Mouse (Mus musculus) cerebellum, adult 2 months (tissue): ENCODE data around the gene Rsg1. TPM values are rescaled to one million over a fixed set of nuclear protein-coding genes. Genes with fewer than 3 reads are reported as not detected.
A peak's percentile ranks its signal among the peaks of the same experiment; 100 is the strongest.

Experiments
- DNase-seq, 2 experiments: peaks; one replicate each; pipeline ENCODE4 v3.0.0; 2021
- H3K27ac ChIP-seq: fragments of 200-500 bp; 2 replicates; pipeline ENCODE4 v1.5.1; 2012; ENCODE audit warnings: low read length, control low read depth, inconsistent platforms; ENCODE audit not compliant: insufficient read depth
- H3K27me3 ChIP-seq: fragments of 200-500 bp; 2 replicates; pipeline ENCODE4 v1.6.1; 2012; ENCODE audit warnings: inconsistent platforms, mild to moderate bottlenecking, low read length, moderate library complexity; ENCODE audit not compliant: control insufficient read depth, insufficient read depth
- H3K4me1 ChIP-seq: fragments of 200-500 bp; 2 replicates; pipeline ENCODE4 v1.6.1; 2011; ENCODE audit warnings: low read length; ENCODE audit not compliant: control insufficient read depth, insufficient read depth
- H3K4me3 ChIP-seq: fragments of 200-500 bp; replicated peaks from 2 replicates; pipeline ENCODE3; 2011; ENCODE audit warnings: mild to moderate bottlenecking, low read depth, low read length, control low read depth; ENCODE audit not compliant: insufficient read depth
- CTCF ChIP-seq: fragments of 200-500 bp; IDR thresholded peaks from 2 replicates; pipeline ENCODE4 v1.5.1; 2011; ENCODE audit warnings: low read depth, mild to moderate bottlenecking, control low read depth, low read length, moderate library complexity, borderline replicate concordance; ENCODE audit not compliant: insufficient read depth
- POLR2A ChIP-seq: fragments of 200-500 bp; IDR thresholded peaks from 2 replicates; pipeline ENCODE4 v1.6.1; 2011; ENCODE audit warnings: low read length, control low read depth, borderline replicate concordance; ENCODE audit not compliant: insufficient read depth
- WGBS: fragments of 180-500 bp; shearing (Covaris S2); methylation state at CpG from one replicate; pipeline ENCODE4 v1.1.7; 2018; 5-methylcytosine and 5-hydroxymethylcytosine counted together
- polyA plus RNA-seq: library from polyadenylated mRNA; depleted of rRNA; stranded (reverse); fragments of >200 nt; gene quantifications from 2 replicates; pipeline ENCODE4 v1.2.3, GENCODE M21; 2012; rRNA removed

Gene Rsg1
- polyA plus RNA-seq: 4.7 and 6.8 TPM in 2 replicates

- peak; percentile 93 to 96 for DNase-seq
- Histone ChIP-seq H3K27me3 (no peaks in the 10 kb centered on the region), H3K4me1 (peaks cover 8% of the 10 kb centered on the region; the same call in 1 of the 2 replicates), H3K4me3 (peak within 1 kb of the TSS; percentile 81), H3K27ac (peak within 1 kb of the TSS; percentile 58)
- TF ChIP-seq POLR2A: peak; percentile 76; the same call in 1 of the 2 replicates
- TF ChIP-seq CTCF: no peak
- 0% methylated on average over 24 of the region's 24 CpGs for WGBS
These were observed at the start of gene Rsg1 for GRCm38 (mm10) chr4:141213770-141214336. TSS of gene Rsg1 (plus strand) at chr4:141213956.

GRCm38 (mm10) chr4:141165744-141166292, 47.9 kb upstream of the Rsg1 start:
- Histone ChIP-seq H3K4me3 (no peak overlapping the region), H3K27ac (no peak overlapping the region), H3K4me1 (no peaks in the 10 kb centered on the region; the same call in none of the 2 replicates), H3K27me3 (no peaks in the 10 kb centered on the region)
- TF ChIP-seq CTCF (no peak), POLR2A (no peak)
- DNase-seq: no peak
- 42% methylated on average over 8 of the region's 8 CpGs for WGBS

DNA sequence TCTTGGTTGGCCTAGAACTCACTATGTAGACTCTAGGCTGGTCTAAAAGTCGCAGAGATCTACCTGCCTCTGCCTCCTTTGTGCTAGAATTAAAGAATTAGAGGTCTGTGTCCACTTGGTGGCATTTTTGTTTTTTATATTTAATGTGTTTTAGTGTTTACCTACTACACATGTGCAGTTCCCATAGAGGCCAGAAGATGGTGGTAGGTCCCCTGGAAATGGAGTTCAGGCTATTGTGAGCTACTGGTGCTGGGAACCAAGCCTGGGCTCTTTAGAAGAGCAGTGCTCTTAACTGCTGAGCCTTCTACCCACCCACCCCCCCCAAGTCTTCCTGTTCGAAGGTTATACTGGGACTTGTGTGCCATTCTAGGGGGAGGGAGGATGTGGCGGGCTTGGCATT, 46.6 kb upstream of the Rsg1 start:
- no peak overlapping the region for H3K27ac ChIP-seq
- TF ChIP-seq POLR2A (no peak), CTCF (no peak)
- no peaks in the 10 kb centered on the region for H3K27me3 ChIP-seq
- WGBS: 94% methylated on average over 3 of the region's 3 CpGs
- no peaks in the 10 kb centered on the region; the same call in none of the 2 replicates for H3K4me1 ChIP-seq
- no peak for DNase-seq
- H3K4me3 ChIP-seq: no peak overlapping the region

GRCm38 (mm10) chr4:141172121-141172520, 41.6 kb upstream of the Rsg1 start:
- Histone ChIP-seq H3K4me3 (no peak overlapping the region), H3K27ac (no peak overlapping the region), H3K4me1 (no peaks in the 10 kb centered on the region), H3K27me3 (no peaks in the 10 kb centered on the region)
- no peak for TF ChIP-seq POLR2A
- no peak for TF ChIP-seq CTCF
- WGBS: 86% methylated on average over 8 of the region's 8 CpGs
- DNase-seq: no peak

DNA sequence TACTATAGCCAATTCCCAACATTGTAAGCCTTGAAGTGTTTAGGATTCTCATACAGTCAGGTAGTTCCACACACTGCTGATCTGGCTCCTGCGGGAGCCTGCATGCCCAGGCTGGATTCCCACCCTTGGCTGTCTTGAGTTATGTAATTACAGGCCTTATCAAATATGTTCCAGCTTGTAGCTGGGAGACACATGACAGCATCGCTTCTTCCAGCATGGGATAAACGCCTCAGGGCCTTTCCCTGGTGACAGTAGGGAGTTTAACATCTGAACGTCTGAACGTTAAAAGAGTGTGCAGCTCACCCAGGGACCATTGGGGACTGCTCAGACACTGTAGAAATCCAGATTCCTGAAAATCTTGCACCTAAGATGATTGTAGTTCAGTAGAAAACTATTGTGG, 38.0 kb upstream of the Rsg1 start:
- WGBS: 57% methylated on average over 5 of the region's 5 CpGs
- TF ChIP-seq CTCF (no peak), POLR2A (no peak)
- H3K4me1 ChIP-seq: no peaks in the 10 kb centered on the region
- H3K27ac ChIP-seq: no peak overlapping the region
- H3K4me3 ChIP-seq: no peak overlapping the region
- H3K27me3 ChIP-seq: no peaks in the 10 kb centered on the region
- no peak for DNase-seq

DNA sequence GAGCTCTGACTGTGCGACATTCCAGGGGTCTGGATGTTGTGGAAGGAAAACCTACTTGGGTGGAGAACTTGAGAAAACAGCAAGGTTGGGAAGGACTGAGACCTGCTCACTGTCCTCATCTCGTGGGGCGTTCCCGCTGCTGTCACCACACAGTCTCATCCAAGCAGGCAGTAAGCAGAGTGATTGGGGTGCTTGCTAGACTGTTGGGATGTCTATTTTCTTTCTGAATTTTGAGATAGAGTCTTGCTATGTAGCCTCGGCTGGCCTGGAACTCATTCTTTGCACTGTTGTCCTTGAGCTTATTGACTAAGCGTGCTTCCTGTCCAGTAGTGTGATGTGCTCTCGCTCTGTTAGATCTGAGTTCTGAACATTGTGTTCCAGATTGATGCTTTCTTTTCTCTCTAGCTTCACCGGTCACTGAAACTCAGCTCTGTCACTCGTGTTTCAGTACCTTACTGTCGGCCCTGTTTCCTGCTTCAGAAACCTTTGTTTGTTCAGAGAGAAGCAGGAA, 37.4 kb upstream of the Rsg1 start:
- H3K27ac ChIP-seq: no peak overlapping the region; the same call in 1 of the 2 replicates
- TF ChIP-seq POLR2A: no peak
- no peak for TF ChIP-seq CTCF
- 83% methylated on average over 10 of the region's 10 CpGs for WGBS
- no peak overlapping the region for H3K4me3 ChIP-seq
- no peaks in the 10 kb centered on the region for H3K27me3 ChIP-seq
- no peaks in the 10 kb centered on the region for H3K4me1 ChIP-seq
- no peak for DNase-seq

DNA sequence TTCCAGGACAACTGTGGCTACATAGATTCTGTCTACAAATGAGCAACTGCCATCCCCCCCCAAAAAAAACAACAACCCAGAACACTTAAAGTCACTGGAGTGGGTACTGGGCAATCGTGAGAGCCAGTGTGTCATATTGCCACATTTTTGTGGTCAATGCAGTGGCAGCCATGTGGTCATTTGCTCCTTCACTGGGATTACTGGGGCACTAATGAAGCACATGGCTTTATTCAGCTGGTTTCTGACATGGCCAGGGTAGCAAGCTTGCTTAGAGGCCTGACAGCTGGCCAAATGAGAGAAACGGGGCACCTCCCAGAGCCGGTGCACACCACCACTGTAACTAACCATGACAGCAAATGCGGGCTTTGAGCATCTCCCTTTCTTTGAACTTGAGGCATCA, 35.3 kb upstream of the Rsg1 start:
- WGBS: 39% methylated on average over 4 of the region's 4 CpGs
- no peak overlapping the region for H3K27ac ChIP-seq
- H3K4me1 ChIP-seq: no peaks in the 10 kb centered on the region
- DNase-seq: no peak
- no peak overlapping the region for H3K4me3 ChIP-seq
- TF ChIP-seq CTCF: no peak
- TF ChIP-seq POLR2A: no peak
- H3K27me3 ChIP-seq: no peaks in the 10 kb centered on the region

DNA sequence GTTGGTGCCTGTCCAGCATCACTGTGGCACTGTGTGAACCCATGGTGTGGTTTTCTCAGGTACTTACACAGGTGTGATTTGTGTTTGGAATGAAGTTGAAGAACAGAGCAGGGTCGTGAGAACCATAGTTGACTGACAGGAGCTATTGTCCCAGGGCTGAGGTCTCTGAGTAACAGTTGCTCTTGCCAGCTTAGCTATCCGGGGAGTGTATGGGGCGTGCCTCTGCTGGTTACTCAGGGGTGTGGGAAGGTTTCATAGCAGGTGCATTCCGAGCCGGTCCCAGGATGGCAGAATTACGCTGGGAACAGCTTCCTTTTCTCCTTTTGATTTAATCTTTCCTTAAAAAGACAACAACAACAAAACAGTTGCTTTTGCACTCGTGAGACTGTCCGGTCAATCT, 32.9 kb upstream of the Rsg1 start:
- H3K4me3 ChIP-seq: no peak overlapping the region
- TF ChIP-seq POLR2A (no peak), CTCF (no peak)
- WGBS: 66% methylated on average over 8 of the region's 8 CpGs
- no peaks in the 10 kb centered on the region for H3K27me3 ChIP-seq
- DNase-seq: no peak
- H3K4me1 ChIP-seq: 0 out of 2 replicates have a peak, but pooled peaks cover under 1% of the 10 kb centered on the region
- no peak overlapping the region for H3K27ac ChIP-seq
